Mouse (Mus musculus): Measurements from ENCODE around the gene Arhgap27.
"Not testable (repeated sequence)": the region's sequence is repeated elsewhere in the genome, so short reads cannot be mapped to it uniquely, and the experiment has no call there.

Arhgap27 gene

GRCm38 (mm10) chr11:103312655-103313255, 50.7 kb downstream of the Arhgap27 start:
- no peak for ATAC-seq (ENCODE audit: insufficient number of reproducible peaks, low FRiP score, low TSS enrichment)

GRCm38 (mm10) chr11:103311960-103312611, 51.4 kb downstream of the Arhgap27 start:
- ATAC-seq (ENCODE audit: insufficient number of reproducible peaks, low FRiP score, low TSS enrichment), result no peak

GRCm38 (mm10) chr11:103309956-103310574, 53.4 kb downstream of the Arhgap27 start:
- no peak for ATAC-seq (ENCODE audit: insufficient number of reproducible peaks, low FRiP score, low TSS enrichment)

GRCm38 (mm10) chr11:103307910-103308309, 55.6 kb downstream of the Arhgap27 start:
- ATAC-seq (ENCODE audit: insufficient number of reproducible peaks, low FRiP score, low TSS enrichment), result no peak

GRCm38 (mm10) chr11:103304525-103304924, 59.0 kb downstream of the Arhgap27 start:
- no peak for ATAC-seq (ENCODE audit: insufficient number of reproducible peaks, low FRiP score, low TSS enrichment)

GRCm38 (mm10) chr11:103294772-103295171, 68.7 kb downstream of the Arhgap27 start:
- ATAC-seq (ENCODE audit: insufficient number of reproducible peaks, low FRiP score, low TSS enrichment), result no peak

- ATAC-seq (ENCODE audit: insufficient number of reproducible peaks, low FRiP score, low TSS enrichment), result no peak
These were observed 69.4 kb downstream of the Arhgap27 start for GRCm38 (mm10) chr11:103294066-103294465.

GRCm38 (mm10) chr11:103292890-103293287, 70.6 kb downstream of the Arhgap27 start:
- no peak for ATAC-seq (ENCODE audit: insufficient number of reproducible peaks, low FRiP score, low TSS enrichment)

- ATAC-seq (ENCODE audit: insufficient number of reproducible peaks, low FRiP score, low TSS enrichment), result no peak
These were observed 71.2 kb downstream of the Arhgap27 start for GRCm38 (mm10) chr11:103292152-103292889.

GRCm38 (mm10) chr11:103290841-103291240, 72.7 kb downstream of the Arhgap27 start:
- ATAC-seq (ENCODE audit: insufficient number of reproducible peaks, low FRiP score, low TSS enrichment), result not testable (repeated sequence)

GRCm38 (mm10) chr11:103288291-103288963, 75.1 kb downstream of the Arhgap27 start:
- no peak for ATAC-seq (ENCODE audit: insufficient number of reproducible peaks, low FRiP score, low TSS enrichment)

GRCm38 (mm10) chr11:103286910-103287309, 76.6 kb downstream of the Arhgap27 start:
- ATAC-seq (ENCODE audit: insufficient number of reproducible peaks, low FRiP score, low TSS enrichment), result no peak

GRCm38 (mm10) chr11:103285951-103286350, 77.5 kb downstream of the Arhgap27 start:
- no peak for ATAC-seq (ENCODE audit: insufficient number of reproducible peaks, low FRiP score, low TSS enrichment)

- no peak for ATAC-seq (ENCODE audit: insufficient number of reproducible peaks, low FRiP score, low TSS enrichment)
These were observed 78.2 kb downstream of the Arhgap27 start for GRCm38 (mm10) chr11:103285276-103285675.

- no peak for ATAC-seq (ENCODE audit: insufficient number of reproducible peaks, low FRiP score, low TSS enrichment)
These were observed 81.7 kb downstream of the Arhgap27 start for GRCm38 (mm10) chr11:103281784-103282183.
